Mouse (Mus musculus) monocyte, adult 2 months (primary cell): Measurements from ENCODE around the gene Edem2.

ENCODE experiments used
- DNase-seq, 2 experiments: peaks; one replicate each; pipeline ENCODE4 v3.0.0; 2022; ENCODE audit warnings: low spot score in 2 of 2, low read depth in 1 of 2

The Edem2 gene

DNA sequence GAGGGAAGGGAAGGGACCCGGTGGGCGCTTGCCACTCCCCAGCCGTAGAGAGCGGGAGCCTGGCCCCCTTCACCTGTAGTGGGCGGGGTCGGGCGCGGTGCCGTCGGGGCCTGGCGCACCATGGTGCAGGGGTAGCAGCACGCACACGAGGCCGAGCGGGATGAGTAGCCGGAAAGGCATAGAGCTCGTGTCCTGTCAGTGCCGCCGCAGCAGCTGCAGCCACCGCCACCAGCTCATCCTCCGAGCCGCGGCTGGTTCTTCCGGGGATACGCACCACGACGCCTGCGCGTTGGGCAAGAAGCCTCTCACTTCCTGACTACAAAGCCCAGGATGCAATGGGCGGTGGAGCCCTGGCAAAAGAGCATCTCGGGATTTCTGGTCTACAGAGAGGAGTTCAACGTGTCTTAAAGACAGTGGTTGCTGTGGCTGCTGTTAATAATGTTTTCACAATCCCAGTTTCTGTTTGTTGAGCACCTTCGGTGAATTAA, at the start of gene Edem2:
Gene Edem2, minus strand, starts transcription at position 318 of the 488 bp plus-strand sequence.
- peak; percentile 83 to 87 for DNase-seq

DNA sequence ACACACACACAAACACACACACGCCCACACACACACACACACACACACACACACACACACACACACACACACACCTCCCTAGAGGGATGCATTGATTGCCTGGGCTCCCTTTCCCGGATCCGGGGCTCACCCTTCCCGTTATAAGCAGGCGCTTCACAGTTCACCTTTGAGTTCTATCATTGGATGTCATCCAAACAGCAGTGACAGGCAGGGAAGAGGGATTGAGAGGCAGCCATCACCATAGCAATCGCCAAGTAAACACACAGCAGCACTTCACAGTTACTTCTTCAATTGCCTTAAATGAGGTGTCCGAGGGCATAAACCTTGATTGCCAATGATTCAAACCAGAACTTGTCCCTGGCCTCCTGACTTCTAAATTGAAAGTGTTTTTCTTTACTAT, 49.8 kb upstream of the Edem2 start:
- DNase-seq = no peak

DNA sequence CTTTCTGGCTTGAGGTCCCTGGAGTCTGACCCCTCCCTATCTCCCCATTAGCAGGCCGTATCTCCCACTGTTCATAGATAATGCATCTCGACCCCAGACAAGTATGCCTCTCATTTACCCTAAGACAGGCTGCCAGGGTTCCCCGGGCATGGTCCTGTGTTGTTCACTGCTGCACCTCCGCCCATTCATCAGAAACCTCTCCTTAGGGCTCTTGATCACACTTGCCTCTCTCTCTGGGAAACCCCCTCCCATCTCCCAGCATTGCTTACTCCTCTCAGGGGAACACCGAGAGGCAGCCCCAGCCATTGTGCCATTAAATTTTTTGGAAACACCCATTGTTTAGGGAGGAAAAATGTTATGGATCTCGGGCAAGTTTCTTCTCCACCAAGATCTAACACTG, 48.7 kb upstream of the Edem2 start:
- DNase-seq = no peak

DNA sequence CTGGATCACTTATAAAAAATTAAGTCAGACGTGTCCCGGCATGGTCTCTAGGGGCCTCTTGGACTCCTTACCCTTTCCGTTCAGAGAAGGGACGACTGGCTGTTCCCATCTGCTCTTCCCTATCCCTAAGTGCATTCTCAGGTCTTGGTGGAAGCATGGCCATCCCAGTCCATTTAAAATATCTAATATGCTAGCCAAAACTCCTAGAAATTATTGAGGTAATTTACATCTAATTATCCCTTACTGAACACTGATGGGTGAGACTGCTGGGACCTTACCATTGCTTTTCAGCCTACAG, 48.4 kb upstream of the Edem2 start:
- no peak for DNase-seq

DNA sequence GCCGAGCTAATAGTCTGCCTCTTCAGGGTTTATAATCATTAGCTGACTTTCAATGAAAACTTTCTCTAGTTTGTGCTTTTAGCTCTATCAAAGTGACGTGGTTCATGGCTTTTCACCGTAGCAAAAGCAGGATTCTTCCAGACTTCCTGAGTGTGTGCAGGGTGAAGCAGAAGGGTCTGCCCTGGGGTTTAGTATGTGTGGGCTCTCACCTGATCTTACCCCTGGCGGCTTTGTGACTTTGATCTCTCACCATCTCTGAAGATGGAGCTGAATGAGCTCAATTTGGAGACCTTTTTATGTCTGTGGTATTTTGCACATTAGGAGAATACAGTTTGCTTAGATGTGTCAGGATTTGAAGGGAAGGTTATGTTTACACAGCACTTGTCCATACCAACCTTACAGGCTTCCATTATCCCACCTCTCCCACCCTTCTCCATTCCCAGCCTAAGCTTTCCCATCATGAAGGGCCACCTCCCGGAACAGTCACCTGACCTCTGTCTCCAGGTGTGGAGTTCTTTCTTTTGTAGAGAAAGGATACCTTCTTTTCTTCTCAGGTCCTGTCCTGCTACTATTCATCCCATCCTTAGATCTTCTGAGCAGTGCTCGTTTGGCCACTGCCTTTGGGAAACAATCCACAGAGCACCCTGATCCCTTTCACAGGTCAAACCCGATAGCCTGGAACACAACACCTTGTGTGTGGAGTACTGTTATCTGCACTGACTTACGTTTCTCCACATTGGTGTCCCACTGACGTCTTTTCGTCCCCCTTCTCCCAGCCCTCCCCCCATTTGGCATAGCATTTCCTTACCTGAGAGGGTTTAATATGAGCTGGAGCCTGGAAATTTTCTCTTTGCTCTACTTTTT, 47.8 kb upstream of the Edem2 start:
- DNase-seq = no peak

DNA sequence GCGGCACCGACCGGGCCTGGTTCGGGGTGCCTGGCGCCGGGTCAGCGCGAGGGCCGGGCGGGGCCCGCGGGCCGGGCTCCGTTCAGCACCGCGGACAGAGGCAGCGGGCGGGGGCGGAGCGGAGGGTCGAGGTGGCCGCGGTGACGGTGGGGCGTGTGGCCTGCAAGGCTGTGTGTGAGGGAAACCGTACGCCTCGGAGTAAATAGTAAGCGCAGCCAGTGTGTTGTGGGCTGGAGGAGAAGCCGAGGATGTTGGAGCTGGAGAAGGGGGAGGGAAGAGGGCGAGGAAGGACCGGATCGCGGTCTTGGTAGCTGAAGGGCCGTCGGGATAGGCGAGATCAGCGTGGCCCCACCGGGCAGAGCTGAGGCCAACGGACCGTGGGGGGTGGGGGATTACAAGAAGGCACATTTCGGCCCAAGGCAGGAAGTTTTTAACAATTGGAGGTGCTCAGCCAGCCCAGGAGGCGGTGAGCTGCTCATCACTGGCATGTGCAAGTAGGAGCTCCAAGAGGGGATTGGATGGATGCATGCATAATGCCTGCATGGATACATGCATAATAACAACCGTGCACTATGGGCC, 46.5 kb upstream of the Edem2 start:
- no peak for DNase-seq

DNA sequence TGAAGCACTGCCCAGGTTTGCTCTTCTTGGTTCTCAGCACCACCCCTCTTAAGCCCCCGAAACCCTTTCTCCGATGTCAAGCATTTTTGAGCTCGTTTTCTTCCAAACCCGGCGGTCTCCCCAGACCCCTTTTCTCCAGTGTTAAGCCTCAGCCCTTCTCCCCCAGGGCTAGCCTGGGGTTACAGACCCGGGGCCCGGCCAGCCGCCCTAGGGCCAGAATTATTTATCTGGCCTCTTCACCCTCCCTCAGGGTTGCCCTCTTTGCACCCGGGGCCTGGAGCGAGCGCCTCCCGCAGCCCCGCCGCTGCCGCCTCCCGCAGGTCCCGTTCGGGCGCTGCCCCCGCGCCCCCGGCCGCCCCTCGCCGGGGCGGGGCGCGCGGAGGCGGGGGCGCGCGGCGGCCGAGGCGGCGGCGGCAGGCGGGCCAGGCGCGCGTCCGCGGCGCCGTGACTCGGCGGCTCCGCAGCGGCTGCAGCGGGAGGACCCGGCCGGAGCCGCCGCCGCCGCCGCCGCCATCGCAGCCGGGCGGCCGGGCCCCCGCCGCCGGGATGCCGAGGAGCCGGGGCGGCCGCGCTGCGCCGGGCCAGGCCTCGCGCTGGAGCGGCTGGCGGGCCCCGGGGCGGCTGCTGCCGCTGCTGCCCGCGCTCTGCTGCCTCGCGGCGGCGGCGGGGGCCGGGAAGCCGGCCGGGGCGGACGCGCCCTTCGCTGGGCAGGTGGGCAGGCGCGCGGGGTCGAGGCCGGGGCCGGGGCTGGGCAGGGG, 45.8 kb upstream of the Edem2 start, which contains the start of gene Mmp24:
Gene Mmp24, plus strand, starts transcription at position 416 of the 758 bp plus-strand sequence.
- no peak for DNase-seq

DNA sequence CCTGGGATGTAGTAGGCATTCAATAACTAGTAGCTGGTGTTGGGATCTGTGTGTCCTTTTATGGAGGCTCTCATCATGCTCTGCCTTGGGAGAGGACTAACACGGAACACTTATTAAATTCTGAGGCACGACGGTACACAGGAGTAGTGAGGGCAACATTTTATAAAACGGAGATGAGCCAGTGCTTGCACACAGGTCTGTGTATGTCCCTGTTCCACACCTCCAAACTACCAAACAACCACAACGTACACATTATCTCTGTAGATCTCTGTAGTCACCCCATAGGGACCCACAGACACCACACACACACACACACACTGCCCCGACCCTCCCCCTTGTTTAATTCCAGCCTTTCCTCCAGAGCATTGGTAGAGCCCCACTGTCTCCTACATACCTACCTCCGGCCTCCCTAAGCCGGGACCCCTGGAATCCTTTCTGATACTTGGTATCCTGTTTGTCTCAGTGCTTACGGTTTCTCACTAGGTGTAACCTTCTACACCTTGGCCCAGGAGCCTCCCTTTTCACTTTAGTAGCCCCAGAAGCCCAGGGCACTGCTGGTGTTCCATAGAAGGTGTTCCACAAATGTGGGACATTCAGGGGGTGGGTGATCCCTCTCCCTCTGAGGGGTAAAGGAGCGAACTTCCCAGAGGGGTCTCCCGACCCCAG, 45.1 kb upstream of the Edem2 start:
- DNase-seq = no peak

DNA sequence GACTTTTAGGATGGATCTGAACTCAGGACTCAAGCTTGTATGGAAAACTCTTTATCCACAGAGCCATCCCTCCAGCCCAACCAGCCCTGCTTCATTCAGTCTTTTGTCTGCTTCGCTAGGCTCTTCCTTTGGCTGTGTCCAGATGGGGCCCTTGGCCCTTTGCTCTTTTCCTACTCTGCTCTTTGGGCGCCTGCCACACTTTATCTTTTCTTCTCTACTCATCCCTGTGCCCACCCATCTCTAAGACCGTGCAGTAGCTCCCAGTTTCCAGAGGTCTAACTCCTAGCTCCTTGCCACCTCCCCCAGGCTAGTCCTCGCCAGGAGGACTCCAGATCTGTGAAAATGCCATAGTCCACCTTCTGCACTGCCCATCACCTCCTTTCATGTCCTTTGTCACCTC, 44.4 kb upstream of the Edem2 start:
- DNase-seq = no peak

DNA sequence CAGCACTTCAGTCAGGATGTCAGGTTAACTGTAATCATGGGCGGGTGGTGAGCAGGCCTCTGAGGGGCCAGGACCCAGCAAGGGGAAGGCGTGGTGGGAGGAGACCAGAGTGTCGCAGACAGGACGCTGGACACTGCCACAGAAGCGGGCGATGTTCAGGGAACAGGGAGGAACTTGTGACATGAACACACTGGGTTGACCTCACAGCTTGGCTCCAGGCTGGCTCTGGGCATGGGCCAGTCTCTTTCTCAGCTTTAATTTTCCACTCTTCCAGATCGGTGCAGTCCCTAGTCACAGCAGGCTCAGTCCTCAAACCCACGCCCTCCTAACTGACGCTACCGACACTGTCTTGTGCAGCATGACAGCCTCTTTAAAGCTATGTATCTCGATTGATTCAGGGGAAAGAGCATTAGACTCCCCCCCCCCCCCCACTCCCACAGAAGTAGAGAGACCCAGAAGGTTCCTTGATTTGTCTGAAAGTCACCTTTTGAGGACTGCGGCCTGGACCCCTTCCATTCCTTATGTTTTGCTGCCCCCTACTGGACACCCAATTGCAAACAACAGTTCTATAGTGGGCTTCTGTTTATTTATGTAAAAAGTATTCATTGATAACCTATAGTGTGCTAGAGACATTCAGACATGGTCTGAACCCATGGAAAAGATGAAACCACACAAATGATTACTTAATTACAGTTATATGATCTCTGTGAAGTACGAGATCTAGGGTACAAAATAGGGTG, 35.6 kb upstream of the Edem2 start:
- DNase-seq = peak in 1 of 2 experiments; percentile 35

DNA sequence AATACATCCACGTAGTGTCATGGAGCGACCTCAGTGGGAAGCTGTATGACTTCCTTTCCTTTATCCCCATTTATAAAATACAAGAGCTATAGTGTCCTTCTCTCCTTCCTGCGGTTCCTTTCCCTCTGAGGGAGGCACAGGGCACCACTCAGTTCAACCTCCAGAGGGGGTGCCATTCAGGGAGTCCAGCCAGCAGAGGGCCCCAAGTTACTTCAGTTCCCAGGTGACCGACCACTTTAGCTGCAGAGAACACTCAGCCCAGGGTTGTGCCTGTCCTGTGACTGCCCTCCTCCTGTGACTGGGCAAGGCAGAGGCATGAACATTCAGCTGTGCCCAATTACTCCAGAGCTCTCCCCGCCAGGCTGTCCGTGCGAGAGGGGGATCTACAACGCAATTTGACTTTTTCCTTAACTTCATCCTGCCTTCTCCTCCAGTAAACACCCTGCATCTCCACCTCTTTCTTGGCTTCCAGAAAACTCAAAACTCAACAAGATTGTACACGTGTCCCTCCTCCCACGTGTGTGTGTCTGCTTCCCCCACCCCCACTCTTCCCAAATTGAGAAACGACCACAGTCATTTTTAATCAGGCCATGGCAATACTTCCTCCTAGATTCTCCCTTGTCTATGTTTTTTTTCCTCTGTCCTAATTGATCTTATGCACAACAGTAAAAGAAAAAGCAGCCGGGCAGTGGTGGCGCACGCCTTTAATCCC, 27.7 kb upstream of the Edem2 start:
- no peak for DNase-seq

DNA sequence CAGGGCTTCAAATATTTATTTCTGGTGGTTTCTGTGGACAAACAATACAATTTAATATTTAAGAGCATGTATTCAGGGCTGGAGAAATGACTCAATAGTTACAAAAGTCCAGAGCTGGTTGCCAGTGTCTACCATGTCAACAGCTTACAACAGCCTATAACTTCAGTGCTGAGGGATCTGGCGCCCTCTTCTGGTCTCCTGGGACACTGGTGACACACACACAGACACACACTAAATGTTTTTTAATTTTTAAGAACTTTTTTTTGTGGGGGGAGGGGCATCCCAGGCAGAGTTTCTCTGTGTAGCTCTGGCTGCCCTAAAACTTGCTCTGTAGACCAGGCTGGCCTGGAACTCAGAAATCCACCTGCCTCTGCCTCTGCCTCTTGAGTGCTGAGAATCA, 26.5 kb upstream of the Edem2 start:
- DNase-seq = peak; percentile 26 to 44

DNA sequence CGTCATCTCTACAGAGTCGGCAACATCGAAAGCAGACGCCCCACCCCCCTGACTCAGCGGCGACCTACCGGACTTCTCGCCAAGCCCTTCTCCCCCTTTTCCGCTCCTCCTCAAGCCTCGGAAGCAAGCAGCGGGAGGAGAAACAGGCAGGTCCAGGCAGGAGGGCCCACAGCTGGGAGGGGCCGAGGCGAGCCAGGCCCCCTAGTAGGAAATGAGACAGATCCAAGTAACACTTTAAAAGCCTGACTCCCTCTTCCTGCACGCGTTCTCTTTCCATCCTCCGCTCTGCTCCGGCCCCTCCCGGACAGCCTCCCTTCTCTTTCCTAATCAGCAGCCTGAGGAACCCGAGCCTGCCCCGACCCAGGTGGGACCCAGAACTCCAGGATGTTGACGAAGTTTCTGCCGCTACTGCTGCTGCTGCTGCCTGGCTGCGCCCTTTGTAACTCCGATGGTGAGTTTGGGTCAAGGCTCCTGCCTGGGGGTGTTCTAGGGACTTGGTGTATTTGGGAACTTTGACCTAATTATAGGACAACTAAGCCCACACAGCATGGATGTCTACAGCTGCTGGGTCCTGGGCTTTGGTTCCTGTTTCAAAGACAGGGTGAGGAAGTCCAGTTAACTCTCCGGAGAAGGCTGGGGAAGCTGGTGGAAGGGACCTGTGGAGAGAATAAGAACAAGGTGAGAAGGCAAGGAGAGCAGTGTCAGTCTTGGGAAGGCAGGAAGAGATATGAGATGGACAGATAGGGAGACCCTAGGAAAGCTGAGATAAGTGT, 21.9 kb upstream of the Edem2 start, which contains the start of gene Procr:
Gene Procr, plus strand, starts transcription at position 104 of the 773 bp plus-strand sequence.
- no peak for DNase-seq

DNA sequence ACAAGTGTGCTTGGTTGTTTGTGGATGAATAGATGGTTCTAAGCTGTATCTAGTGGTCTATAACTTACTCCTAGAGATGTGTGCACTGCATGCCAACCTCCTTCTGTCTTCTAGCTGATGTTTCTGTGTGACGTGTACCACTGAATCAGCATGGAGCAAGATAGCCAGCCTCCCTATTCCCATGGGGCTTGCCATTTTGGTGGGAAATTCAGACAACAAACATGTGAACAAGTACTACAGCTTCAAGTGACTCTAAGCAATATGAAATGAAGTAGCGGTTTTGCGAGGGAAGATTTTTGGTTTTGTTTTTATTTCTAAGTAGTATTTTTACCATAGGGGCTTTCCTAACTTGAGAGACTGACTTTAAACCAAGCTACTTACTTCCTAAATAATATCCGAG, 20.1 kb upstream of the Edem2 start:
- no peak for DNase-seq

DNA sequence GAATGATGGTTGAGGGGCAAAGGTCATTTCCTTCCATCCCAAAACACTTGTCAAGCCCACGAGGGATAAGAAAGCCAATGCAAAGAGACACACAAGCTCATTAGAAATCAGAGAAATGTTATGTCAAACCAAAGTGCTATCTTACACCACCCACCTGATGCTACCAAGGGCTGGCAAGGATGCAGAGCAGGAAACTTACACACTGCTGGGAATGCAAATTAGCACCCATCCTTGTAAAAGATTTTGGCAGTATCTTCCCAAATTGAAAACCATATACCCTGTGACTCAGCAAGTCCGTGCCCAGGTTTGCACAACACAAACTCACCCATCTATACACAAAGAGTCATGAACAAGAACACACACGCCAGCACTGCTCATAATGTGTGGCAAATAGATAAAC, 16.2 kb upstream of the Edem2 start:
- no peak for DNase-seq

DNA sequence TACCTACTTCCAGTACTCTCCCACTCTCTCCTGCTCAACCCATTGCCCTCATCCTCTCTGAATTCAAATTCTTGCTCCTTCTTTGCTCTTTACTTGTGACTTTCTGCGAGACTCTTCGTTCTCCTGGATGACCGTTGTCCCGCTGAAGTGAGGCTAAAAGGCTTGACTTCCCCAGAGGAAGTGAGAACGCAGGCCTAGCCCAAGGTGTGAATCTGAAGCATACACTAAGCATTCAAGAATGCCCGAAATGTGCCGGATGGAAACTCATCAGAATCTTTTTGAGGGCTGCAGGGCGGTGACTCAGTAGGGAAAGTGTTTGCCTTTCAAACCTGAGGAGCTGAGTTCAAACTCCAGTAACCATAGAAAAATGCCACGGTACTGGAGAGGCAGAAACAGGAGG, 14.1 kb upstream of the Edem2 start:
- DNase-seq = no peak

DNA sequence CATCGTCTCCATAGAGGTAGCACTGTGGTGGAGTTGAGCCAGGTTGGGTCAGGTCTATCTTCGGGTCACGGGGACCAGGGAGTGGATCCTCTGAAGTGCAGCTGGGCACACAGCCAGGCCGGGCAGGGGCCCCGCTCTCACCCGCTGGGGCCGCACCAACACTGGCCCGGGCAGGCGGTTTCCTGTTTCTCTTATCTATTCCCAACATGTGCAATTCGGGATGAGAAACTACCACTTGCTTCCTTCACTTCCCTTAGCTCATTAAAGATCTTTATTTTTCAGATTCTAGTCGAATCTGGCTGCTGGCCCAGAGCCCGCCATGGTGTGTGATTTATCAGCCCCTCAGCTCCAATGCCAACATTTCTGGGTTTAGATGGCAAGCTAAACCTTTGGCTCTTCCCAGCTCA, 13.7 kb upstream of the Edem2 start:
- no peak for DNase-seq

DNA sequence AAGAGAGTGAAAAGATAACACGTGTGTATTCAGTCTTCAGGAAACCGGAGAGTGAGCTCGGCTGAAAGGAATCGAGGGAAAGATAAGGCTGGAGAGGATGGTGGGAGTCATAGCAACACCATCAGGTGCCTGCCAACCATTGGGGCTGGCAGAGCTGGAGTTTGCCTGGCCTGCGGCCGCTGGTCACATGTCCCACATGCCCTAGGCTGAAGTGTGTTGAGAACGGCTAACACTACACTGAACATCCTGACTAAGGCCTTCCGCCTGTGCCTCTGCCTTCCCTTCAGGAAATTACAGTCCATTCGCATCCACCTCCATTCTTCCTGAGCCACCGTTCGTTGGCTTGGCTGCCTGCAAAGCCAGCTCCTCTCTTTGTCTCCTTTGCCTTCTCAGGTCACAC, 12.9 kb upstream of the Edem2 start:
- DNase-seq = no peak

DNA sequence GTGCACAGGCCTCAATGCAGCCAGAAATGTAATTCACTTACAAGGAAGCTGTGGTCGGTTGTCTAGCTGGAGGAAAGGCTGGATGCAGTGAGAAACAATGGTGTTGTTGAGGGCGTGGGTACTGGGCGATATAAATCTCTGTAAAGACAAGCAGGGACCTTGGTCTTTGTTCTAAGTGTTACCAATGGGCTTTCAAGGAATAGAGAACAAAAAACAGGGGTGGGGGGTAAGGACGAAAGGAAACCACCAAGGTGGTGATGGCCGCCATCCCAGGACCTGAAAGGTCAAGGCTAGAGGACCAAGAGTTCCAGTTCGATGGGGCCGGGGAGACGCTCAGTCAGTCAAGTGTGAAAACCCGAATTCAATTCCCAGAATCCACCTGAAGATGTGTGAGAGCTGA, 8.5 kb upstream of the Edem2 start:
- no peak for DNase-seq
